Mouse (Mus musculus): ENCODE data around the gene Exd1. TPM values are rescaled to one million over a fixed set of nuclear protein-coding genes. Genes with fewer than 3 reads are reported as not detected.
"Not testable (repeated sequence)": the region's sequence is repeated elsewhere in the genome, so short reads cannot be mapped to it uniquely, and the experiment has no call there.

Gene Exd1
- polyA plus RNA-seq, 1 experiment = not detected

DNA sequence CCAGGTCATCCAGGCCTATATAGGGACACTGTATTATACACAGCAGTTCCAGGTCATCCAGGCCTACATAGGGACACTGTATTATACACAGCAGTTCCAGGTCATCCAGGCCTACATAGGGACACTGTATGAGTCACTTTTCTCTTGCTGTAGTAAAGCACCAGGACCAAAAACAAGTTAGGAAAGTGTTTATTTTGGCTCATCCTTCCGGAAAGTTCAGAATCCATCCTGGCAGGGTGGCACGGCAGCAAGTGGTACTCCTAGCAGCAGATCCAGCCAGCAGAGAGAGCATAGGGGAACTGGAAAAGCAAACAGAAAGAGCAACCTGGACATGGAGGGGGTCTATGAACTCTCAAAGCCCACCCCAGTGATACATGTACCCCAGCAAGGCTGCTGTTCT is 36.6 kb downstream of the Exd1 start:
- Histone ChIP-seq H3K4me1 (ENCODE audit: control insufficient read depth) (no peaks in the 10 kb centered on the region), H3K36me3 (ENCODE audit: control insufficient read depth) (no peaks in the 10 kb centered on the region), H3K27me3 (ENCODE audit: control insufficient read depth) (no peaks in the 10 kb centered on the region), H3K4me3 (replicated peaks) (no peak overlapping the region), H3K9me3 (ENCODE audit: control insufficient read depth, low read length) (no peaks in the 10 kb centered on the region)
- no peak for TF ChIP-seq TAL1 (IDR thresholded peaks at IDR 0.05; ENCODE audit: low read length)
- no peak for TF ChIP-seq GATA1 (IDR thresholded peaks at IDR 0.05; ENCODE audit: low read length)

DNA sequence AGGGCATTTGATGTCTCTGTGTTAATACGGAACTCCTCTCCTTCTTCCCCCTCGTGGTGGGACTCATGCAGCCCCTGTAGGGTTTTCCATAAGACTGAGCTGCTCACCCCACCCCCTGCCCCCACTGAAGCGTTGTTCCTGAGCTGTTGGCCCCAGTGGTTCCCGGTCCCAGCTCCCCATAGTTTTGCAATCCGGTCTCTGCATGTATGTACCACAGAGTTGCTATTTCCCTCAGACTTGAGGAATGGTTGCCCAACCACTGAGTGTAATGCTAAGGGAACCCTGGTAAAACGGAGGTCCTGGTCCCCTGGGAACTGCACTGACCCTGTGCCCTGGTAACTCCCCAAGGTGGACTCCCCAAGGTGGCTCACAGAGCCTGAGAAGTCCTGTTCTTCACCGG is 38.9 kb downstream of the Exd1 start:
- not testable (repeated sequence) for H3K9me3 ChIP-seq (ENCODE audit: control insufficient read depth, low read length); H3K36me3 ChIP-seq (ENCODE audit: control insufficient read depth); H3K4me1 ChIP-seq (ENCODE audit: control insufficient read depth); H3K27me3 ChIP-seq (ENCODE audit: control insufficient read depth); H3K4me3 ChIP-seq (replicated peaks)

DNA sequence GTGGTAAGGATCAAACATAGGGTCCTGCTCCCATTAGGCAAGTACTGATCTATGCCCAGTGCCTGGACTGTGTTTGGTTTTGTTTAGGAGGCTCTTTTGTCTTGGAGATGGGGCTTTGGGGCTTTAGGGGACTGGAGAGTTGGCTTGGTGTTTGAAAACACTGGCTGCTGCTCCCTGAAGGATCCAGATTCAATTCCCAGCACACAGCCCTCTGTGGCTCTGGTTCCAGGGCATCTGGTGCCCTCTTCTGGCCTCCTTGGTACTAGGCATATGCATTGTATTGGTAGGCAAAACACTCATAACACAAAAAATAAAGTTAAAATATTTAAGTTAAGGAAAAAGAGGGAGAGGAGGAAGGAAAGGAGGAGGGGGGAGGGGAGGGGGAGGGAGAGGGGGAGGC is 40.3 kb downstream of the Exd1 start:
- TF ChIP-seq GATA1 (IDR thresholded peaks at IDR 0.05; ENCODE audit: low read length) = no peak
- TF ChIP-seq TAL1 (IDR thresholded peaks at IDR 0.05; ENCODE audit: low read length) = no peak
- Histone ChIP-seq H3K4me1 (ENCODE audit: control insufficient read depth) (no peaks in the 10 kb centered on the region), H3K27me3 (ENCODE audit: control insufficient read depth) (no peaks in the 10 kb centered on the region), H3K9me3 (ENCODE audit: control insufficient read depth, low read length) (no peaks in the 10 kb centered on the region), H3K4me3 (replicated peaks) (no peak overlapping the region), H3K36me3 (ENCODE audit: control insufficient read depth) (no peaks in the 10 kb centered on the region)

DNA sequence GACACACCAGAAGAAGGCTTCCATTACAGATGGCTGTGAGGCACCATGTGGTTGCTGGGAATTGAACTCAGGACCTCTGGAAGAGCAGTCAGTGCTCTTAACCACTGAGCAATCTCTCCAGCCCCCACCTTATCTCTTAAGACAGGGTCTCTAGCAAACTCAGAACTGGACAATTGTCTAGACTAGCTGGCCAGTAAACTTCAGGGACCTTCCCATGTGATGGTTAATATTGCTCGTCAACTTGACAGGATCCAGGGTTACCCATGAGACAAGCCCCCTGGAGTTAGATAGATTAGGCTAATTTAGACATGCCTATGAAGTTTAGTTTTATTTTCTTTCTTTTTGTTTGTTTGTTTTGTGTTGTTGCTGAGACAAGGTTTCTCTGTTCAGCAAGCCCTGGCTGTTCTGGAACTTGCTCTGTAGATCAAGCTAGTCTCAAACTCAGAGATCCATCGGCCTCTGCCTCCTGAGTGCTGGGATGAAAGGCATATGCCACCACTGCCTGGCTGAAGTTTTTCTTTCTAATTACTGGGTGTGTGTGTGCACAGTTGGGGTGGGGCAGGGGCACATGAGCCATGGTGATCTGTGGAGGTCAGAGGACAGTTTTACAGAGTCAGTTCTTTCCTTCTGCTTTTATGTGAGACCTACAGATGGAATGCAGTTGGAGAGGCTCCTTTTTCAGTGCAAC is 46.3 kb downstream of the Exd1 start:
- Histone ChIP-seq H3K9me3 (ENCODE audit: control insufficient read depth, low read length) (no peaks in the 10 kb centered on the region), H3K27me3 (ENCODE audit: control insufficient read depth) (no peaks in the 10 kb centered on the region), H3K4me3 (replicated peaks) (no peak overlapping the region), H3K36me3 (ENCODE audit: control insufficient read depth) (no peaks in the 10 kb centered on the region), H3K4me1 (ENCODE audit: control insufficient read depth) (no peaks in the 10 kb centered on the region)
- no peak for TF ChIP-seq TAL1 (IDR thresholded peaks at IDR 0.05; ENCODE audit: low read length)
- TF ChIP-seq GATA1 (IDR thresholded peaks at IDR 0.05; ENCODE audit: low read length) = no peak

DNA sequence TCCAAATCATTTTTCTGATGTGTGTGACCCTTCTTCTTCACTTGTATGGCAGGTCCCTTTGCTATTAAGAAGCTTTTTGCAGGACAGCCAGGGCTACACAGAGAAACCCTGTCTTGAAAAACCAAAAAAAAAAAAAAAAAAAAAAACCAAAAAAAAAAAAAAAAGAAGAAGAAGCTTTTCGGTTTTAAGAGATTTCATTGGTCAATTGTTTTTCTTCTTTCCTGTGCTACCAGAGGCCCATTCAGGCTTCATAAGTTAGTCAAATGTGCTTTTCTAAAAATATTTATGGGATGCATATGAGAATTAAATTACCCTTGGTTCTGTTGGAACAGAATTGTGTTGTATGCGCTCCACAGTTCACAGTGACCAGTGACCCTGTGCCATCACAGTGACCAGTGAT is 48.6 kb downstream of the Exd1 start:
- no peaks in the 10 kb centered on the region for H3K9me3 ChIP-seq (ENCODE audit: control insufficient read depth, low read length)
- no peaks in the 10 kb centered on the region for H3K4me1 ChIP-seq (ENCODE audit: control insufficient read depth)
- no peak overlapping the region for H3K4me3 ChIP-seq (replicated peaks)
- TF ChIP-seq TAL1 (IDR thresholded peaks at IDR 0.05; ENCODE audit: low read length) = no peak
- no peak for TF ChIP-seq GATA1 (IDR thresholded peaks at IDR 0.05; ENCODE audit: low read length)
- no peaks in the 10 kb centered on the region for H3K36me3 ChIP-seq (ENCODE audit: control insufficient read depth)
- no peaks in the 10 kb centered on the region for H3K27me3 ChIP-seq (ENCODE audit: control insufficient read depth)

DNA sequence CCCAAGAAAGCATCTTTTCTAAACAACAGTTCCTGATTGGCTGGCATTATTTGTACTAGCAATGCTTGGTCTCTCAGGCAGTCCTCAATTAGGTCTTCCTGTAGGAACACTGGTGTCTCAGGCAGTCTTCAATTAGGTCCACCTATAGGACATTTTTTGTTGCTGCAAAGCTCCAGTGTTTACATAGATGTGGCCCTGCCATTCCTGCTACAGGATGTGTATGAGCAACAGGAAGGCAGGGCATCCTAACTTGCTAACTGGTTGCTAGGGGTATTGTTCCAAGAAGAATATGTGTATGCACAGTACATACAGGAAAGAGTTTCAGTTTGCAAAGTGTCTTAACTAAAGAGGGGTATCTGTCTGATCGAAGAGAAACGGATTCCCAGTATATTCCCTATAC is 51.3 kb downstream of the Exd1 start:
- TF ChIP-seq GATA1 (IDR thresholded peaks at IDR 0.05; ENCODE audit: low read length) (no peak), TAL1 (IDR thresholded peaks at IDR 0.05; ENCODE audit: low read length) (no peak)
- no peaks in the 10 kb centered on the region for H3K36me3 ChIP-seq (ENCODE audit: control insufficient read depth)
- H3K4me3 ChIP-seq (replicated peaks) = no peak overlapping the region
- H3K9me3 ChIP-seq (ENCODE audit: control insufficient read depth, low read length) = no peaks in the 10 kb centered on the region
- H3K4me1 ChIP-seq (ENCODE audit: control insufficient read depth) = no peaks in the 10 kb centered on the region
- H3K27me3 ChIP-seq (ENCODE audit: control insufficient read depth) = no peaks in the 10 kb centered on the region

DNA sequence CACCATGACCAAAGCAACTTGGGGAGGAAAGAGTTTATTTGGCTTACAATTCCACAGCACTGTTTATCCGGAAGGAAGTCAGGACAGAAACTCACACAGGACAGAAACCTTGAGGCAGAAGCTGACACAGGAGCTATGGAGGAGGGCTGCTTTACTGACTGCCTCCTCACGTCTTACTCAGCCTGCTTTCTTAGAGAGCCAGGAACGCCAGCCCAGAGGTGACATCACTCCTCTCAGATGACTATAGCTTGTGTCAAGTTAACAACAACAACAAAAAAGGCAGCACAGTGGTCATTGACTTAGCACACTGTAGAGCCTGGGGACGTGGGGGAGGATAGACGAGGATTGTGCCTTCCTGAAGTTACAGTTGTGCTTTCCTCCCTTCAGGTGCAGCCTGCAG is 55.5 kb downstream of the Exd1 start:
- no peak overlapping the region for H3K4me3 ChIP-seq (replicated peaks)
- H3K27me3 ChIP-seq (ENCODE audit: control insufficient read depth) = peaks cover 3% of the 10 kb centered on the region; the same call in 1 of the 2 replicates
- TF ChIP-seq TAL1 (IDR thresholded peaks at IDR 0.05; ENCODE audit: low read length) (no peak), GATA1 (IDR thresholded peaks at IDR 0.05; ENCODE audit: low read length) (no peak)
- no peaks in the 10 kb centered on the region for H3K9me3 ChIP-seq (ENCODE audit: control insufficient read depth, low read length)
- no peaks in the 10 kb centered on the region for H3K4me1 ChIP-seq (ENCODE audit: control insufficient read depth)
- no peaks in the 10 kb centered on the region for H3K36me3 ChIP-seq (ENCODE audit: control insufficient read depth)

DNA sequence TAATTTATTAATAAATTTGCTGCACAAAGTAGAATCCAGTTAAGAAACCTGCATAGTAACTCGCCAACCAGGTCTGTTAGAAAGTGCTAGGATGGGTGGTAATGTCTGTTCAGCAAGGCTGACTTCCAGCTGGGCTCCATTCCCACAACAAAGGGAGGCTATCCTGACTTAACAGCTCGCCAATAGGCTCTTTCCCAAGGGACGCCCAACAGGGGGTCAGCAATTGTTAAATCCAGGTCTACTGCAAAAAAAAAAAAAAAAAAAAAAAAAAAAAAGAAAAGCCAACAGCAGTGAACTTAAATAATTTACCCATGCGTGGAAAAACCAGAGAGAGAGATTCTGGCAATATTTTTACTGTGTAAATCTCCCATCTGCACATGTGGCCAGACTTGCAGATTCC is 60.9 kb downstream of the Exd1 start:
- H3K4me3 ChIP-seq (replicated peaks) = no peak overlapping the region
- TF ChIP-seq TAL1 (IDR thresholded peaks at IDR 0.05; ENCODE audit: low read length) (no peak), GATA1 (IDR thresholded peaks at IDR 0.05; ENCODE audit: low read length) (no peak)
- no peaks in the 10 kb centered on the region for H3K4me1 ChIP-seq (ENCODE audit: control insufficient read depth)
- peaks cover 3% of the 10 kb centered on the region; the same call in 1 of the 2 replicates for H3K27me3 ChIP-seq (ENCODE audit: control insufficient read depth)
- no peaks in the 10 kb centered on the region for H3K36me3 ChIP-seq (ENCODE audit: control insufficient read depth)
- no peaks in the 10 kb centered on the region for H3K9me3 ChIP-seq (ENCODE audit: control insufficient read depth, low read length)

DNA sequence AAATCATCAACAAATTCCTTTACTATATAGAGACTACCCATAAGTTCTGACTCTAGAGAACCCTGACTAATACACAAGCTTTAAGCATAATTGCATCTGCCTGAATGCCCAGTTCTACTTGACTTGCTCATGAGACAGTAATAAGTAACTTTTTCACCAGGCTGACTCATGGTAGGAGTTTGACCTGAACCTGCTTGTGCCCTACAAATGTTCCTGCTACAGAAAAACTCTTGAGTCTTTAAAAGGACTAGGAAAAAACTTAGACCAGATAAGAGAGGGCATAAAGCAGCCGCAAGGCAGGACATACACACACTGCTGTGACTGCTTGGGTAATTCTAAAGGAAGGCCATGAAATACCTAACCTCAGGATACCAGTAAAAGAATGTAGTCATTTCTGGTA is 65.1 kb downstream of the Exd1 start:
- H3K4me3 ChIP-seq (replicated peaks) = no peak overlapping the region
- H3K27me3 ChIP-seq (ENCODE audit: control insufficient read depth) = no peaks in the 10 kb centered on the region
- H3K9me3 ChIP-seq (ENCODE audit: control insufficient read depth, low read length) = no peaks in the 10 kb centered on the region
- TF ChIP-seq GATA1 (IDR thresholded peaks at IDR 0.05; ENCODE audit: low read length) (no peak), TAL1 (IDR thresholded peaks at IDR 0.05; ENCODE audit: low read length) (no peak)
- no peaks in the 10 kb centered on the region; the same call in 1 of the 2 replicates for H3K36me3 ChIP-seq (ENCODE audit: control insufficient read depth)
- H3K4me1 ChIP-seq (ENCODE audit: control insufficient read depth) = peaks cover 11% of the 10 kb centered on the region

DNA sequence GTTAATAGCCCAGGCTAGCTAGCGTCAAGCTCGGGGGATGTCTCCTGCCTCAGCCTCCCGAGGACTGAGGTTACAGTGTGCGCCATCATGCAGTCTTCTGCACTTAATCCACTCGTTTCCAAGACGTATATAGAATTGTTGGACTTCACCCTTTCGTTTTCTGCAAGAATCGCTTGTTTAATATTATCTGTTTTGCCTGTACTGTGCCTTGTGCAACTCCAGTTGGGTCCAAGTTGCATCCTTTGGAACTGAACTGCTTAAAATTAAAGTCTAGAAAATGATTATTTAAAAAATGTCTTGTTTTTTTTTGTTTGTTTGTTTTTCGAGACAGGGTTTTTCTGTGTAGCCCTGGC is 69.1 kb downstream of the Exd1 start:
- TF ChIP-seq TAL1 (IDR thresholded peaks at IDR 0.05; ENCODE audit: low read length) = no peak
- TF ChIP-seq GATA1 (IDR thresholded peaks at IDR 0.05; ENCODE audit: low read length) = no peak
- H3K4me3 ChIP-seq (replicated peaks) = peak overlapping the region; percentile 95
- H3K4me1 ChIP-seq (ENCODE audit: control insufficient read depth) = peaks cover 36% of the 10 kb centered on the region
- no peaks in the 10 kb centered on the region; the same call in none of the 2 replicates for H3K36me3 ChIP-seq (ENCODE audit: control insufficient read depth)
- H3K27me3 ChIP-seq (ENCODE audit: control insufficient read depth) = no peaks in the 10 kb centered on the region
- no peaks in the 10 kb centered on the region for H3K9me3 ChIP-seq (ENCODE audit: control insufficient read depth, low read length)

Data from erythroblast, embryonic 14.5 days (primary cell).